Mouse (Mus musculus): ENCODE data around the gene Kif21b.

- no peak for TF ChIP-seq POLR2A (IDR thresholded peaks at IDR 0.05; ENCODE audit: insufficient read length, low read depth)
- TF ChIP-seq CEBPB (IDR thresholded peaks at IDR 0.05; ENCODE audit: insufficient read depth, poor library complexity, severe bottlenecking), result no peak
- no peak for TF ChIP-seq MAX (IDR thresholded peaks at IDR 0.05; ENCODE audit: low read depth)
- TF ChIP-seq MYOG (IDR thresholded peaks at IDR 0.05; ENCODE audit: control insufficient read depth in 1 of 3, insufficient read depth in 1 of 3, insufficient read length in 2 of 3, low read depth in 2 of 3), result no peak
- TF ChIP-seq USF1 (IDR thresholded peaks at IDR 0.05; ENCODE audit: low read depth), result no peak
- no peak for TF ChIP-seq POLR2AphosphoS2 (IDR thresholded peaks at IDR 0.05; ENCODE audit: insufficient read length, low read depth)
- TF ChIP-seq TCF12 (IDR thresholded peaks at IDR 0.05; ENCODE audit: insufficient read depth, poor library complexity, severe bottlenecking), result no peak
- TF ChIP-seq MYOD1 (IDR thresholded peaks at IDR 0.05; ENCODE audit: control insufficient read depth in 1 of 3, insufficient read length in 2 of 3, low read depth in 2 of 3), result peak in 1 of 3 experiments; percentile 12
- no peak for TF ChIP-seq E2F4 (IDR thresholded peaks at IDR 0.05; ENCODE audit: insufficient read depth)
- no peak for TF ChIP-seq SRF (IDR thresholded peaks at IDR 0.05; ENCODE audit: control insufficient read depth, insufficient read length, low read depth)
Measured at GRCm38 (mm10) chr1:136149702-136150101, 18.5 kb downstream of the Kif21b start.

Data from myocyte (in vitro differentiated cells).